Mouse (Mus musculus): ENCODE results near the gene Dnajc10. TPM values are rescaled to one million over a fixed set of nuclear protein-coding genes. Genes with fewer than 3 reads are reported as not detected.

Gene Dnajc10
- polyA plus RNA-seq, 1 experiment from 2014 or later = 48.6 TPM

DNA sequence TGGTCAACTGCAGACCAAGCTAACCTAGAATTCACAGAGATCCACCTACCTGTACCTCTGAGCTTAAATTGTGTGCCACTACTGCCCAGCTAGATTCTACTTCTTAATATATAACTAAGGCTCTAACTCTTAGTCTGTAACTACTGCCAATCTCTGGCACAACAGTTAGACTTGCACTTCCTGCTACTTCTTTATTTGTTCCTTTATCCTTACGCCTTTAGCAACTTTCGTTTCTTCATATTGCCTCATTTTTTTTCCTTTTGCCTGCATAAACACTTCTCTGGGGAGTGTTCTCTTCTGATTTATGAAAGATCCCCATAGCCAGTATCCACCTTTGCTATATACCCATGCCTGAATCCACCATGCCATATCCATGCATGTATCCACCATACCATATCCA lies 11.3 kb upstream of the Dnajc10 start:
- DNase-seq (ENCODE audit: low spot score) = no peak
- H3K4me3 ChIP-seq (ENCODE audit: low read depth, low read length) = no peak overlapping the region
- TF ChIP-seq CTCF (IDR thresholded peaks at IDR 0.05; ENCODE audit: low read depth) = no peak
- no peak for TF ChIP-seq EP300 (optimal IDR thresholded peaks at IDR 0.05)
- ATAC-seq (ENCODE audit: low FRiP score, low TSS enrichment) = no peak
- no peaks in the 10 kb centered on the region for H3K36me3 ChIP-seq (ENCODE audit: control insufficient read depth, insufficient read depth, low read length)
- no peak overlapping the region for H3K27ac ChIP-seq (replicated peaks)
- no peaks in the 10 kb centered on the region for H3K9me3 ChIP-seq (ENCODE audit: control insufficient read depth, low read length)
- H3K4me1 ChIP-seq (replicated peaks; ENCODE audit: control insufficient read depth, insufficient read depth) = no peaks in the 10 kb centered on the region
- no peak overlapping the region for H3K4me2 ChIP-seq (replicated peaks; ENCODE audit: low read depth)
- H3K9ac ChIP-seq (ENCODE audit: low read length) = no peak overlapping the region
- WGBS = 82% methylated on average over 2 of the region's 2 CpGs
- H3K27me3 ChIP-seq (ENCODE audit: control insufficient read depth, insufficient read depth, low read length) = no peaks in the 10 kb centered on the region

GRCm38 (mm10) chr2:80307701-80308100 lies 7.6 kb upstream of the Dnajc10 start:
- Histone ChIP-seq H3K27ac (replicated peaks) (no peak overlapping the region), H3K4me2 (replicated peaks; ENCODE audit: low read depth) (no peak overlapping the region), H3K4me3 (ENCODE audit: low read depth, low read length) (no peak overlapping the region), H3K4me1 (replicated peaks; ENCODE audit: control insufficient read depth, insufficient read depth) (no peaks in the 10 kb centered on the region), H3K9me3 (ENCODE audit: control insufficient read depth, low read length) (no peaks in the 10 kb centered on the region), H3K36me3 (ENCODE audit: control insufficient read depth, insufficient read depth, low read length) (no peaks in the 10 kb centered on the region), H3K9ac (ENCODE audit: low read length) (no peak overlapping the region), H3K27me3 (ENCODE audit: control insufficient read depth, insufficient read depth, low read length) (no peaks in the 10 kb centered on the region)
- no peak for ATAC-seq (ENCODE audit: low FRiP score, low TSS enrichment)
- TF ChIP-seq EP300 (optimal IDR thresholded peaks at IDR 0.05) = no peak
- TF ChIP-seq CTCF (IDR thresholded peaks at IDR 0.05; ENCODE audit: low read depth) = no peak
- WGBS = 87% methylated on average over 3 of the region's 3 CpGs
- DNase-seq (ENCODE audit: low spot score) = no peak

DNA sequence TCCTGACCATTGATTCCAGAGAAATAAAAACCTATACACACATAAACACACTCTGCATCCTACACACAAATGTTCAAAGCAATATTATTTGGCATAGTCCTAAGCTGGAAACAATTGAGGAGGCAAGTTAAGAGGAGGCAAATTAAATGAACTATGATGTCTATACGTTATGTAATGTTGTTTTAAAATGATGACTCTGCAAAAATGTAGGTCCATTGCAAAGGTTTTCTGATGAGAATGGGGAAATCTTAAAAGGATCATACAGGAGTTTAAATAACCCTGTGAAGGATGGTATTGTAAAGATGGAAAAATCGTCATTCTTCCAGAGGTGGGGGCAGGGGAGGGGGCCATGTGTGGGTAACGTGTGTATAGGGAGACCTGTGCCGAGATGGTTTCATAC lies 5.5 kb upstream of the Dnajc10 start:
- H3K27me3 ChIP-seq (ENCODE audit: control insufficient read depth, insufficient read depth, low read length) = no peaks in the 10 kb centered on the region
- H3K9ac ChIP-seq (ENCODE audit: low read length) = no peak overlapping the region
- no peaks in the 10 kb centered on the region for H3K4me1 ChIP-seq (replicated peaks; ENCODE audit: control insufficient read depth, insufficient read depth)
- ATAC-seq (ENCODE audit: low FRiP score, low TSS enrichment) = no peak
- TF ChIP-seq EP300 (optimal IDR thresholded peaks at IDR 0.05) (no peak), CTCF (IDR thresholded peaks at IDR 0.05; ENCODE audit: low read depth) (no peak)
- DNase-seq (ENCODE audit: low spot score) = no peak
- no peaks in the 10 kb centered on the region for H3K36me3 ChIP-seq (ENCODE audit: control insufficient read depth, insufficient read depth, low read length)
- H3K9me3 ChIP-seq (ENCODE audit: control insufficient read depth, low read length) = no peaks in the 10 kb centered on the region
- 69% methylated on average over 4 of the region's 4 CpGs for WGBS
- no peak overlapping the region for H3K4me2 ChIP-seq (replicated peaks; ENCODE audit: low read depth)
- H3K4me3 ChIP-seq (ENCODE audit: low read depth, low read length) = no peak overlapping the region
- H3K27ac ChIP-seq (replicated peaks) = no peak overlapping the region

DNA sequence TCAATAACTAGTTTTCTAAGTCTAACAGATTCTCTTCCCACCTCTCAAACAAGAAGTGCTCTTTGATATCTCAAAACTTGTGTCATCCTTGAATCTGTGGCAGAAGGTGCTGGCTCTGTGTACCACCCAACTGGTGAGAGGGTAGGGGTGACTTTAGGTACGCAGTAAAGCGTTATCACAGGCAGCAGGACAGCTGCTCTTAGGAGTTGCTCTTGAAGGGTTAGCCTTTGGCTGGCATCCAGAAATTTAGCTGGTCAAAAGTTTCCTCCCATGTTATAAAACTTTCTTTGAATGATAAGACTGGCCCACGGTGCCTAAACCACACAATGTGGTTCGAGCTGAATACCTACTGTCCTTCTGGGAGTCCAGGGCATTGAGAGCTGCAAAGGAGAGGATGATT lies 4.5 kb upstream of the Dnajc10 start:
- no peak for ATAC-seq (ENCODE audit: low FRiP score, low TSS enrichment)

GRCm38 (mm10) chr2:80311350-80311749 lies 3.9 kb upstream of the Dnajc10 start:
- no peak for ATAC-seq (ENCODE audit: low FRiP score, low TSS enrichment)
- WGBS = 45% methylated on average over 4 of the region's 4 CpGs
- H3K4me3 ChIP-seq (ENCODE audit: low read depth, low read length) = no peak overlapping the region
- no peaks in the 10 kb centered on the region for H3K27me3 ChIP-seq (ENCODE audit: control insufficient read depth, insufficient read depth, low read length)
- DNase-seq (ENCODE audit: low spot score) = no peak
- H3K9ac ChIP-seq (ENCODE audit: low read length) = no peak overlapping the region
- TF ChIP-seq EP300 (optimal IDR thresholded peaks at IDR 0.05) = no peak
- TF ChIP-seq CTCF (IDR thresholded peaks at IDR 0.05; ENCODE audit: low read depth) = no peak
- no peak overlapping the region for H3K4me2 ChIP-seq (replicated peaks; ENCODE audit: low read depth)
- no peak overlapping the region; the same call in 1 of the 2 replicates for H3K27ac ChIP-seq (replicated peaks)
- no peaks in the 10 kb centered on the region for H3K4me1 ChIP-seq (replicated peaks; ENCODE audit: control insufficient read depth, insufficient read depth)
- no peaks in the 10 kb centered on the region for H3K9me3 ChIP-seq (ENCODE audit: control insufficient read depth, low read length)
- H3K36me3 ChIP-seq (ENCODE audit: control insufficient read depth, insufficient read depth, low read length) = no peaks in the 10 kb centered on the region

More for the DNA sequence above, 4.5 kb upstream of the Dnajc10 start:
- no peaks in the 10 kb centered on the region for H3K4me1 ChIP-seq (replicated peaks; ENCODE audit: control insufficient read depth, insufficient read depth)
- DNase-seq (ENCODE audit: low spot score) = peak; percentile 26
- 38% methylated on average over 4 of the region's 4 CpGs for WGBS
- no peak overlapping the region for H3K4me2 ChIP-seq (replicated peaks; ENCODE audit: low read depth)
- no peaks in the 10 kb centered on the region for H3K36me3 ChIP-seq (ENCODE audit: control insufficient read depth, insufficient read depth, low read length)
- no peak for TF ChIP-seq CTCF (IDR thresholded peaks at IDR 0.05; ENCODE audit: low read depth)
- no peak for TF ChIP-seq EP300 (optimal IDR thresholded peaks at IDR 0.05)
- H3K27me3 ChIP-seq (ENCODE audit: control insufficient read depth, insufficient read depth, low read length) = no peaks in the 10 kb centered on the region
- H3K4me3 ChIP-seq (ENCODE audit: low read depth, low read length) = no peak overlapping the region
- H3K9ac ChIP-seq (ENCODE audit: low read length) = no peak overlapping the region
- no peaks in the 10 kb centered on the region for H3K9me3 ChIP-seq (ENCODE audit: control insufficient read depth, low read length)
- no peak overlapping the region for H3K27ac ChIP-seq (replicated peaks)

- ATAC-seq (ENCODE audit: low FRiP score, low TSS enrichment) = no peak
- WGBS = 59% methylated on average over 1 of the region's 1 CpGs
- H3K4me3 ChIP-seq (ENCODE audit: low read depth, low read length) = no peak overlapping the region
- H3K4me2 ChIP-seq (replicated peaks; ENCODE audit: low read depth) = no peak overlapping the region
- no peaks in the 10 kb centered on the region for H3K4me1 ChIP-seq (replicated peaks; ENCODE audit: control insufficient read depth, insufficient read depth)
- no peak overlapping the region for H3K9ac ChIP-seq (ENCODE audit: low read length)
- no peak for DNase-seq (ENCODE audit: low spot score)
- H3K27ac ChIP-seq (replicated peaks) = 0 out of 2 replicates have a peak overlapping the region, but pooled peaks have one; percentile 5
- no peaks in the 10 kb centered on the region for H3K27me3 ChIP-seq (ENCODE audit: control insufficient read depth, insufficient read depth, low read length)
- no peaks in the 10 kb centered on the region for H3K9me3 ChIP-seq (ENCODE audit: control insufficient read depth, low read length)
- no peak for TF ChIP-seq EP300 (optimal IDR thresholded peaks at IDR 0.05)
- no peak for TF ChIP-seq CTCF (IDR thresholded peaks at IDR 0.05; ENCODE audit: low read depth)
- no peaks in the 10 kb centered on the region for H3K36me3 ChIP-seq (ENCODE audit: control insufficient read depth, insufficient read depth, low read length)
Observed at GRCm38 (mm10) chr2:80314201-80314600, 1.1 kb upstream of the Dnajc10 start.

All from stomach, postnatal 0 days (tissue).